Mouse (Mus musculus): ENCODE results near the gene Galr3. TPM values are rescaled to one million over a fixed set of nuclear protein-coding genes. Genes with fewer than 3 reads are reported as not detected.

Gene Galr3
- polyA plus RNA-seq, 1 experiment from 2014 or later, result not detected

DNA sequence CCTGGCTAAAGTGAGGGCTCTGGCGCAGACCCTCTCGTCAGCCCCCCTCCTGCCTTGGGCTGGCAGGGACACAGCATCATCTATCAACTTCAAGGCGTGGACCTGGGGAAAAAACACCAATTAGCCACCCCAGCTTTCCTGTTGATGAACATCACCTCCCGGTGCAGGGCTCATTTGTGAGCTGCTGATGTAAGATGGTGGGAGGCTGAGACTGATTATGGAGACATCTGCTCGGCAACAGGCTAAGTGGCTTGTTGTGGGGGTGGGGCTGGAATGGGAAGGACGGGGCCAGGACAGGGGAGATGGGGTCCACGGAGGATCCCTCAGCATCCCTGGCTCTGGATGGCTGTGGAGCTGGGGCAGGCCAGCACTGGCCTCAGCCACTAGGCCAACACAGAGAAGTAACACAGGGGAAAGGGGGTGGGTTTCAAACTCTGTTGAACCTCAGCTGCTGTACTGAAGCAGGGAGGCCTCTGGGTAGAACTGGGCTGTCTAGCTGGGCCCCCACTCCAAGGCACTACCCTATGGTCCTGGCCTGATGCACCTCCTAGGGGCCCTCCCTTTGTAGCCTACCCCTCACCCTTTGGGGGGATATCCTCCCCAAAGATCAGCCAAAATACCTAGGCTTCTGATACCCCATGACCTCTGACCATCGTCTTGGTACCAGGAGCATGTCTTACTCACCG, 8.6 kb downstream of the Galr3 start:
- Histone ChIP-seq H3K4me3 (ENCODE audit: low read length) (no peak overlapping the region), H3K27ac (ENCODE audit: low read length) (peak overlapping the region; percentile 92), H3K9me3 (ENCODE audit: low read length) (no peaks in the 10 kb centered on the region), H3K36me3 (ENCODE audit: insufficient read depth, low read length) (peaks cover 24% of the 10 kb centered on the region), H3K4me1 (ENCODE audit: insufficient read depth, low read length) (peaks cover 12% of the 10 kb centered on the region), H3K4me2 (replicated peaks; ENCODE audit: low read depth, low read length) (no peak overlapping the region), H3K9ac (replicated peaks; ENCODE audit: low read length) (no peak overlapping the region), H3K27me3 (ENCODE audit: insufficient read depth, low read length) (no peaks in the 10 kb centered on the region)
- 52% methylated on average over 9 of the region's 9 CpGs for WGBS
- ATAC-seq (ENCODE audit: low FRiP score, low TSS enrichment), result no peak; the same call in 1 of the 2 replicates

DNA sequence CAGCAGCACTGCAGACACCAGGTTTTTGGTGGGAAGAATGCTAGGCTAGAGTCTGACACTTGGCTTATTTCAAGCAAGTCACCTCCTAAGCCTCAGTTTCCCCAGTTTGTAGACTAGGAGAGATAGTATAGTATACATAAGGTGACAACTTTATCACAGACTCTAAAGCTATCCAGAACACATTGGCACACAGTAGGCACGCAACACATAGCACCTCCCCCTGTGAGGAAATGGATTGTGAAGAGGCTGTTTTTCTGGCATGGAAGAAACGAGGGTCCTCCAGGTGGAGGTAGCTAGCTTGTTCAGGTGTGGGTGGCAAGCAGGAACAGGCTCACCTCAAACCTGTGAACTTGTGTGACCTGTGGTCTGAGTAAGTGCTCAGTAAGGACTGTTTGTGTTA, 9.3 kb downstream of the Galr3 start:
- Histone ChIP-seq H3K9me3 (ENCODE audit: low read length) (no peaks in the 10 kb centered on the region), H3K4me2 (replicated peaks; ENCODE audit: low read depth, low read length) (no peak overlapping the region; the same call in 1 of the 2 replicates), H3K4me3 (ENCODE audit: low read length) (no peak overlapping the region), H3K9ac (replicated peaks; ENCODE audit: low read length) (0 out of 2 replicates have a peak overlapping the region, but pooled peaks have one; percentile 45), H3K4me1 (ENCODE audit: insufficient read depth, low read length) (peaks cover 12% of the 10 kb centered on the region), H3K36me3 (ENCODE audit: insufficient read depth, low read length) (peaks cover 30% of the 10 kb centered on the region), H3K27me3 (ENCODE audit: insufficient read depth, low read length) (no peaks in the 10 kb centered on the region), H3K27ac (ENCODE audit: low read length) (peak overlapping the region; percentile 92)
- WGBS, result 67% methylated on average over 2 of the region's 2 CpGs
- ATAC-seq (ENCODE audit: low FRiP score, low TSS enrichment), result no peak; the same call in 1 of the 2 replicates

DNA sequence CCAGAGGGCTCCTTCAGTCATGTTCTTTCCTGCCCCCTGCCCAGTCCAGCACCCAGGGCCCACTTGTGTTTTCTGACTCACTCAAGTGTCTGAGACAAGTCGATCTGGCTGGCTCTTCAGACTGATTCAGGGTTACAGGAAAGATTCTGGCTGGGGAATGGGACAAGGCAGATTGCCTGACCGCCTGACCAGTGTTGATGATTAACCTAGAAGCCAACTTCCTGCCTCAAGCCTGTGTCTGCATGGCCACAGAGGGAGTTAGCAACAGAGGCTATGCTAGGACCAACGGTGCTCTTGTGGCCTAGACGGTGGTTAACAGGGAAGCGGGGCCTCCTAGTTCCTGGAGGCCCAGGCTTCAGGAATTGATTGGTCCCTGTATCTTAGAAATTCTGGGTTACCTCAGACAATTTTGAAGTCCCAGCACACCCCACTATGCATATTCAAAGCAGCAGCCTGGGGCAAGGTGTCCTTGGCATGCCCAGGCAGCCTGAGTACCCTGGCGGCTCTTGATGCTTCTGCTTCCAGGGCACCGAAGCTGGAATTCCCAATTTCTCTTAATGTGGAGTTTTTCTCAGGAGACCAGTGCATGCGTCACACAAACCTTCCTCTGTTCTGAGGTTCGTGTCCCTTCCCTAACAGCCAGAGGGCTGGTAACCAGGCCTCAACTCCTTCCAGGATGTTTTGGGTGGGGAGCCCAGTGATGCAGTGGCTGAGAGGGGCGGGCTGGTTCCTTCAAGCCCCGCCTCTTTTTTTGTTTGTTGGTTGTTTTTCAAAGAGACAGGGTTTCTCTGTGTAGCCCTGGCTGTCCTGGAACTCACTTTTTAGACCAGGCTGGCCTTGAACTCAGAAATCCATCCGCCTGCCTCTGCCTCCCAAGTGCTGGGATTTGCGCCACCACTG, 10.0 kb downstream of the Galr3 start:
- Histone ChIP-seq H3K4me2 (replicated peaks; ENCODE audit: low read depth, low read length) (no peak overlapping the region; the same call in 1 of the 2 replicates), H3K36me3 (ENCODE audit: insufficient read depth, low read length) (peaks cover 38% of the 10 kb centered on the region), H3K27me3 (ENCODE audit: insufficient read depth, low read length) (no peaks in the 10 kb centered on the region), H3K9ac (replicated peaks; ENCODE audit: low read length) (0 out of 2 replicates have a peak overlapping the region, but pooled peaks have one; percentile 45), H3K27ac (ENCODE audit: low read length) (peak overlapping the region; percentile 92), H3K4me3 (ENCODE audit: low read length) (no peak overlapping the region), H3K4me1 (ENCODE audit: insufficient read depth, low read length) (peaks cover 12% of the 10 kb centered on the region), H3K9me3 (ENCODE audit: low read length) (no peaks in the 10 kb centered on the region)
- peak; percentile 83 for ATAC-seq (ENCODE audit: low FRiP score, low TSS enrichment)
- WGBS, result 62% methylated on average over 13 of the region's 13 CpGs

DNA sequence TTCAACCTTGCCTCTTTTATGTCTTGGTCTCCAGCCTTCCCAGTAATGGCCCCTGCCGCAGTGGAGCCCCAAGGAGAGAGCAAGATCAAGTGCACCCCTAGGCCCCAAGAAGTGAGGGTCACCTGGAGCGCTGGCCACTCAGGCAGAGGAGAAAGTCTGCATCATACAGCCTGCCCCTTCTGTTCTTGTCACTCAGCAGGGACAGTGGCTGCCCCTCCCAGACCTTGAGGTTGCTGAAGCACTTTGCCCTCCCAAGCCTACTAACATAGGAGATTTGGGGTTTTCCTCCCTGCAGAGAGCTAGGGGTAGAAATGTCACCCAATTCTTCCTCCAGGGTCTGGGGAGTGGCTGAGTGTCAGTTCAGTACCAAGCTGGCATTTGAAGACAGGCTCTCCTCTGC, 10.7 kb downstream of the Galr3 start:
- Histone ChIP-seq H3K4me3 (ENCODE audit: low read length) (no peak overlapping the region), H3K27ac (ENCODE audit: low read length) (peak overlapping the region; percentile 92), H3K36me3 (ENCODE audit: insufficient read depth, low read length) (peaks cover 42% of the 10 kb centered on the region), H3K9ac (replicated peaks; ENCODE audit: low read length) (no peak overlapping the region), H3K9me3 (ENCODE audit: low read length) (no peaks in the 10 kb centered on the region), H3K4me2 (replicated peaks; ENCODE audit: low read depth, low read length) (no peak overlapping the region), H3K27me3 (ENCODE audit: insufficient read depth, low read length) (no peaks in the 10 kb centered on the region), H3K4me1 (ENCODE audit: insufficient read depth, low read length) (peaks cover 12% of the 10 kb centered on the region)
- WGBS, result 86% methylated on average over 2 of the region's 2 CpGs
- no peak for ATAC-seq (ENCODE audit: low FRiP score, low TSS enrichment)

DNA sequence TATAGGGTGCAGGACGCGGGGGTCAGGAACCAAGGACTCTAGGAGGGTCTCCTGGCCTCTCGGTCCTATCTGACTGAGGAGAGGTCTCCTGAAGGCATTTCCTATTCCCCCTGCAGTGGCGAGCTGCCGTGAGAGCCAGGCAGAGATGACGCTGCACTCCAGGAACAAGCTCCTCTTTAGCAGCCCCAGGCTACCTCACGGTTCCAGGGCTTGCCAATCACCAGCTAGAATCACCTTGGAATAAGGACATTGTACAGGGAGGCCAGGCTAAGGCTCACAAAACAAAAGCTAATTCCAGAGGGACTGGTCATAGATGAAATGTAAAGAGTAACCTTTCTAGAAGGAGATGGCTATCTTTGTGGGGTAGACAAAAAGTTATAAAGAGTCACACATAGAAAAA, 14.9 kb downstream of the Galr3 start:
- 86% methylated on average over 7 of the region's 7 CpGs for WGBS
- peaks cover 78% of the 10 kb centered on the region for H3K36me3 ChIP-seq (ENCODE audit: insufficient read depth, low read length)
- H3K27ac ChIP-seq (ENCODE audit: low read length), result no peak overlapping the region
- no peaks in the 10 kb centered on the region for H3K27me3 ChIP-seq (ENCODE audit: insufficient read depth, low read length)
- ATAC-seq (ENCODE audit: low FRiP score, low TSS enrichment), result no peak
- peaks cover 9% of the 10 kb centered on the region for H3K4me1 ChIP-seq (ENCODE audit: insufficient read depth, low read length)
- no peak overlapping the region for H3K9ac ChIP-seq (replicated peaks; ENCODE audit: low read length)
- no peak overlapping the region for H3K4me2 ChIP-seq (replicated peaks; ENCODE audit: low read depth, low read length)
- H3K4me3 ChIP-seq (ENCODE audit: low read length), result no peak overlapping the region
- no peaks in the 10 kb centered on the region for H3K9me3 ChIP-seq (ENCODE audit: low read length)

DNA sequence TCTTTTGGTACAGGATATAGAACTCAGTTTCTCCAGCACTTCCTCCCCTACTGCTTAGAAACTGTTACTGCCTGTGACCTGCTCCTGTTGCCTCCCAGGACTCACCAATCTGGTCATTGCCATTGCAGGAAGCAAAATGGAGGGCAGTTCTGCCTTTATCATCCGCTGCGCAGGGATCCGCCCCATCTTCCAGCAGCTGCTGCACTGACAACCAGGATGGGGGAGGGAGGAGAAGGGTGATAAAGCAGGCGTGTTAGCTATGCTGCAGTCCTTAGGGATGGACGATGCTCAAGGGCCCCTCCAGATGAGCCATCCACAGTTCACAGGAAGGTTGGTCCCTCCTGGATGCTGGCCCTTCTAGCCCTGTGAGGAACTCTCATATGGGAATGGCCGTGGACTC, 16.2 kb downstream of the Galr3 start:
- Histone ChIP-seq H3K9ac (replicated peaks; ENCODE audit: low read length) (no peak overlapping the region), H3K4me1 (ENCODE audit: insufficient read depth, low read length) (peaks cover 11% of the 10 kb centered on the region), H3K27me3 (ENCODE audit: insufficient read depth, low read length) (no peaks in the 10 kb centered on the region), H3K9me3 (ENCODE audit: low read length) (no peaks in the 10 kb centered on the region), H3K4me3 (ENCODE audit: low read length) (no peak overlapping the region), H3K27ac (ENCODE audit: low read length) (no peak overlapping the region), H3K36me3 (ENCODE audit: insufficient read depth, low read length) (peaks cover 78% of the 10 kb centered on the region), H3K4me2 (replicated peaks; ENCODE audit: low read depth, low read length) (no peak overlapping the region)
- 97% methylated on average over 6 of the region's 6 CpGs for WGBS
- no peak for ATAC-seq (ENCODE audit: low FRiP score, low TSS enrichment)

DNA sequence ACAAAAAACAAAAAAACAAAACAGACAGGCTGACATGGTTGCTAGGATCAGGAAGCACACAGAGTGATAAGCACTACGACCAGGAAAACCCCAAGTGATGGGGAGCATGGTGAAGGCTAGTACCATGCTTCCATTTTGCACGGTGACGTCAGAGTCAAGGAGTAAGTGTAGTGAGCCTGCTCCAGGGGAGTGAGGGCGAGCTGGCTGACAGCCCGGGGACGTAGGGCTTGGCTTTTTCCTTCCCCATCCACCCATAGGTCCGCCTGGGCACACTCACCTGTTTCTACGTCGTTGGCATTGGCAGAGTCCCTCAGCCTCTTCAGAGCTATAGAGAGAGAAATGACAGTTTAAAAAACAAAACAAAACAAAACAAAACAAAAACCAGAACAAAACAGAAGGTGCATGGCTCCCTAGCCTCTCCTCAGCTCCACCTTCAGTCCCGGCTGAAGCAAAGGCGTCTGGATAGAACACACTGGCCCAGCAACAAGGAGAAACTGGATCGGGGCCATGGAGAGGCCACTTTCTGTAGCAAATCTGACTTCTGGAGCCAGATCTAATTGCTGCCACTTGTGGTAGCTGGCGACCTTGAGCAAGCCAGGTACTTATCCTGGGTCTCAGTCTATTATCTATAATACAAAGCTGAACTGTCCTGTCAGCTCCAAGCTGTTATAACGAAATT, 19.3 kb downstream of the Galr3 start:
- Histone ChIP-seq H3K9ac (replicated peaks; ENCODE audit: low read length) (no peak overlapping the region), H3K4me3 (ENCODE audit: low read length) (no peak overlapping the region), H3K4me1 (ENCODE audit: insufficient read depth, low read length) (peaks cover 16% of the 10 kb centered on the region), H3K4me2 (replicated peaks; ENCODE audit: low read depth, low read length) (no peak overlapping the region), H3K27ac (ENCODE audit: low read length) (no peak overlapping the region), H3K36me3 (ENCODE audit: insufficient read depth, low read length) (peaks cover 47% of the 10 kb centered on the region), H3K9me3 (ENCODE audit: low read length) (no peaks in the 10 kb centered on the region), H3K27me3 (ENCODE audit: insufficient read depth, low read length) (no peaks in the 10 kb centered on the region)
- WGBS, result 81% methylated on average over 14 of the region's 14 CpGs
- no peak for ATAC-seq (ENCODE audit: low FRiP score, low TSS enrichment)

DNA sequence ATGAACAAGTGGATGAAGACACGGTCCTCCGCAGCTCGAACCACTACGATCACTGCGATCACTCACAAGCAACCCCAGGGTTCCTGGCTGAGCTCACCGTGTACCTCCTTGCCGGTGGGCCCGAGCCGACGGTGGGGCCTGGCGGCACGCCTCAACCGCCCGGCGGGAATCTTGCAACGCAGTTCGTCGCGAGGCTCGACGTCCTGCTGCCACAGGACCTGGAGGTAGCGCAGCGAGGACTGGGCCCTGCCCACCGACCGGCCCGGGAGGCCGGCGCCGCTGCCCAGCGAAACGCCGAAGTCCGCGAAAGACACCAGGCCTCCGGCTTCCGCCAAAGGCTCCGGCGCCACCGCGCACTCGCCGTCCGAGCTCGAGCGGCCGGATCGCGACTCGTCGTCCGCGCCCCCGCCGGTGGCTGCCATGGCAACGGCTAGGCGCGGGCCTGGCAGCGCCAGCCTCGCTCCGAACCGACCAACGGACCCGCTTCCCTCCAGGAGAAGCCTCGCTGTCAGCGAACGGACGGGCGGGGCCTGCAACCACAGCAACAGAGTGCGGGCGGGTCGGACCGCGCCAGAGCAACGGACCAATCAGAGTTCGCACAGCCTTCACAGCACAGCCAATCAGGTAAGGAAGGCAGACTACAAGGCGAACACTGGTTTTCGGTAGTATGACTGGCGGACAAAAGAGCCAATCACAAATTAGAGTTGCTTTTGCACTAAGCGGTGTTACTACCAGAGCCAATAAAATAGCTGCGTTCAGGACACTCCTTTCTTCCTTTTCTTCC, 20.9 kb downstream of the Galr3 start, which contains the start of gene Ankrd54:
Gene Ankrd54, minus strand, starts transcription at position 518 of the 784 bp plus-strand sequence.
- Histone ChIP-seq H3K9ac (replicated peaks; ENCODE audit: low read length) (peak within 1 kb of the TSS; percentile 91), H3K4me3 (ENCODE audit: low read length) (peak within 1 kb of the TSS; percentile 95), H3K4me1 (ENCODE audit: insufficient read depth, low read length) (peaks cover 16% of the 10 kb centered on the region), H3K36me3 (ENCODE audit: insufficient read depth, low read length) (peaks cover 34% of the 10 kb centered on the region), H3K27ac (ENCODE audit: low read length) (peak within 1 kb of the TSS; percentile 71), H3K9me3 (ENCODE audit: low read length) (no peaks in the 10 kb centered on the region), H3K27me3 (ENCODE audit: insufficient read depth, low read length) (no peaks in the 10 kb centered on the region), H3K4me2 (replicated peaks; ENCODE audit: low read depth, low read length) (peak within 1 kb of the TSS; percentile 86)
- peak; percentile 99 for ATAC-seq (ENCODE audit: low FRiP score, low TSS enrichment)
- WGBS, result under 1% methylated on average over 79 of the region's 80 CpGs

DNA sequence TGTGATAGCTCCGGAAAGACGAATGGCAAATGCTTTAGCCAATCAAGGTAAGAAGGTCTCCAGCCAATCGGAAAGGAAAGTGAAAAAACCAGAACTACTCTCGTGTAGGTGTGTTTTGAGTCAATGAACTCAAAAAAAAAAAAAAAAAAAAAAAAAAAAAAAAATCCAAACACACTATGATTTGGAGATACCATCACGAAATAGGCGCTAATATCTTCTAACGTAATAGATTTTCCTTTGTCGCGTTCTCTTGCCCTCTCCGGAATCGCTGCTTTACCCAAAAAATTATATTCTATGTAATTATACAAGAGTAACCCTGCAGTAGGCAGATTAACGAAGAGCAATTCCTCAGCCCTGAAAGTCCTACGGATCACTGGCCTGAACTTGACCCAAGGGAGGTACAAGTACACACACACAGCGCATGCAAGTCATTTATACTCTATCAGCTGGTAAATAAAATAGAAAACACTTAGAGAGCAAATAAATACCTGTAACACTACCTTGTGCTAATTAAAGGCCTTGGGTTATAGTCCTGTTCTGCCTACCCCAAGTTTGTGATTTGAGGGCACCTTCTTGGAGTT, 21.6 kb downstream of the Galr3 start:
- H3K4me2 ChIP-seq (replicated peaks; ENCODE audit: low read depth, low read length), result peak overlapping the region; percentile 67
- peaks cover 16% of the 10 kb centered on the region for H3K4me1 ChIP-seq (ENCODE audit: insufficient read depth, low read length)
- no peak for ATAC-seq (ENCODE audit: low FRiP score, low TSS enrichment)
- no peaks in the 10 kb centered on the region for H3K27me3 ChIP-seq (ENCODE audit: insufficient read depth, low read length)
- peak overlapping the region; percentile 61 for H3K9ac ChIP-seq (replicated peaks; ENCODE audit: low read length)
- H3K27ac ChIP-seq (ENCODE audit: low read length), result peak overlapping the region; percentile 71
- H3K36me3 ChIP-seq (ENCODE audit: insufficient read depth, low read length), result peaks cover 27% of the 10 kb centered on the region
- H3K9me3 ChIP-seq (ENCODE audit: low read length), result no peaks in the 10 kb centered on the region
- WGBS, result 7% methylated on average over 14 of the region's 14 CpGs
- peak overlapping the region; percentile 42 for H3K4me3 ChIP-seq (ENCODE audit: low read length)

All from kidney, embryonic 16.5 days (tissue).